Mouse (Mus musculus): ENCODE results near the gene En1.

En1 gene

GRCm38 (mm10) chr1:120602031-120602730 is at the start of gene En1:
Gene En1 (plus strand): TSS chr1:120602418.
- no peak for DNase-seq

GRCm38 (mm10) chr1:120556926-120557846 is 45.0 kb upstream of the En1 start:
- DNase-seq = no peak

GRCm38 (mm10) chr1:120558341-120559285 is 43.6 kb upstream of the En1 start:
- DNase-seq = no peak

GRCm38 (mm10) chr1:120559911-120560310 is 42.3 kb upstream of the En1 start:
- no peak for DNase-seq

GRCm38 (mm10) chr1:120581306-120581705 is 20.9 kb upstream of the En1 start:
- no peak for DNase-seq

GRCm38 (mm10) chr1:120585481-120585880 is 16.7 kb upstream of the En1 start:
- no peak for DNase-seq

GRCm38 (mm10) chr1:120586500-120587110 is 15.6 kb upstream of the En1 start:
- DNase-seq = no peak

- DNase-seq = no peak
These were observed 14.8 kb upstream of the En1 start for GRCm38 (mm10) chr1:120587431-120587830.

- no peak for DNase-seq
These were observed 14.3 kb upstream of the En1 start for GRCm38 (mm10) chr1:120587960-120588359.

- DNase-seq = no peak
These were observed 13.7 kb upstream of the En1 start for GRCm38 (mm10) chr1:120588362-120589027.

GRCm38 (mm10) chr1:120593236-120593919 is 8.8 kb upstream of the En1 start:
- no peak for DNase-seq

- DNase-seq = no peak
These were observed 7.6 kb upstream of the En1 start for GRCm38 (mm10) chr1:120594603-120595002.

- no peak for DNase-seq
These were observed 6.6 kb upstream of the En1 start for GRCm38 (mm10) chr1:120595471-120596240.

- DNase-seq = no peak
These were observed 5.9 kb upstream of the En1 start for GRCm38 (mm10) chr1:120596319-120596718.

GRCm38 (mm10) chr1:120596784-120597183 is 5.4 kb upstream of the En1 start:
- no peak for DNase-seq

GRCm38 (mm10) chr1:120597271-120597670 is 4.9 kb upstream of the En1 start:
- no peak for DNase-seq

- no peak for DNase-seq
These were observed 3.9 kb upstream of the En1 start for GRCm38 (mm10) chr1:120598196-120598940.

- DNase-seq = no peak
These were observed 2.7 kb upstream of the En1 start for GRCm38 (mm10) chr1:120599321-120600148.

- DNase-seq = no peak
These were observed 2.1 kb upstream of the En1 start for GRCm38 (mm10) chr1:120600149-120600445.

Data from thymus, adult 18-20 months (tissue).